Mouse (Mus musculus) kidney, adult 2 months (tissue): ENCODE data around the gene Grin3b.
A peak's percentile ranks its signal among the peaks of the same experiment; 100 is the strongest.

ENCODE experiments used
- CTCF ChIP-seq: fragments of 200-500 bp; conservative IDR thresholded peaks from 2 replicates; pipeline ENCODE4 v1.5.1; 2011; ENCODE audit warnings: low read depth, mild to moderate bottlenecking, control low read depth, low read length, moderate library complexity, mixed read lengths; ENCODE audit not compliant: insufficient read depth, insufficient read length
- POLR2A ChIP-seq: fragments of 200-500 bp; IDR thresholded peaks from one replicate; pipeline ENCODE4 v1.6.1; 2011; ENCODE audit warnings: low read depth, low read length, control low read depth

DNA sequence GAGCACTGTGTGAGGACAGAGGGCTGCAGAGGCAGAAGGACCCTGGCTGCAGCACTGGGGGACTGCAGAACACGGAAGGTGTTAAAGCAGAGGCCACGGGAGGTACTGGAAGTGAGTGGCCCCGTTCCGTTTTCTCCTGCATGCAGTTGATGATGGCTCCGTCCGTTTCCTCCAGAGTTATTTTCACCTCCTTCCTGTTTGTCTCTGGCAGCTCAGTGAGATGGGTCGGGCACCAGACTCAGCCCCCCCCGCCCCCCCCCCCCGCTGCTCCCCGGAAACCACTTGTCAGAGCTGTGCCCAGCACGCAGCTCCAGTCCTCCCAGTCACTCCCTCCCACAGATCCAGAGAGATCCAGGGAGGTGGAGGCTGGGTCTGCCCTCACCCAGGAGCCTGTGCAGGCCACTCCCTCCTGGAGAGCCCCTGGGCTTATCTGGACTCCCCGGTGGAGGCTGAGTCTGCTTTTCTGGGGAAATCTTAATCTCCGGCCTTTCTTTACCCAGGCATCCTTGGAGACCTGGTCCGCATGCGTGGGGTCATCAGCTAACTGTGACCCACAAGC, 48.3 kb downstream of the Grin3b start:
- 0 out of 2 replicates have a peak, but pooled peaks have one; percentile 4 for TF ChIP-seq CTCF
- no peak for TF ChIP-seq POLR2A
